Mouse (Mus musculus) bone marrow macrophage, adult 2 months (primary cell): ENCODE data around the gene Gjd3. TPM values are rescaled to one million over a fixed set of nuclear protein-coding genes. Genes with fewer than 3 reads are reported as not detected.

Experiments
- H3K27ac ChIP-seq: 2 replicates; pipeline ENCODE4 v1.5.1; 2012; ENCODE audit warnings: low read depth, low read length; ENCODE audit not compliant: insufficient read depth
- H3K4me1 ChIP-seq: 2 replicates; pipeline ENCODE4 v1.6.1; 2012; ENCODE audit warnings: low read length; ENCODE audit not compliant: control insufficient read depth, insufficient read depth
- H3K4me3 ChIP-seq: 2 replicates; pipeline ENCODE4 v1.5.1; 2012; ENCODE audit warnings: mild to moderate bottlenecking, low read length, moderate library complexity; ENCODE audit not compliant: insufficient read depth
- CTCF ChIP-seq: IDR thresholded peaks from 2 replicates; pipeline ENCODE4 v1.5.1; 2012; ENCODE audit warnings: low read depth, mild to moderate bottlenecking, low read length, moderate library complexity
- POLR2A ChIP-seq: IDR thresholded peaks from 2 replicates; pipeline ENCODE4 v1.6.1; 2012; ENCODE audit warnings: mild to moderate bottlenecking, low read depth, low read length, borderline replicate concordance
- polyA plus RNA-seq: library from polyadenylated mRNA; stranded (reverse); fragments of >200 nt; gene quantifications from 2 replicates; pipeline ENCODE4 v1.2.4, GENCODE M21; 2012; ENCODE audit not compliant: missing spikeins, insufficient read depth, insufficient read length

The Gjd3 gene
- polyA plus RNA-seq, 1 experiment, result not detected

GRCm38 (mm10) chr11:98941341-98941825, 41.4 kb downstream of the Gjd3 start:
- TF ChIP-seq CTCF (no peak), POLR2A (no peak)
- Histone ChIP-seq H3K4me1 (peaks cover 63% of the 10 kb centered on the region), H3K27ac (peak overlapping the region; percentile 95), H3K4me3 (peak overlapping the region; percentile 58)

GRCm38 (mm10) chr11:98940776-98941175, 42.0 kb downstream of the Gjd3 start:
- Histone ChIP-seq H3K4me3 (peak overlapping the region; percentile 58), H3K27ac (peak overlapping the region; percentile 95), H3K4me1 (peaks cover 58% of the 10 kb centered on the region)
- TF ChIP-seq POLR2A, result no peak
- TF ChIP-seq CTCF, result no peak

- Histone ChIP-seq H3K4me3 (no peak overlapping the region), H3K4me1 (peaks cover 51% of the 10 kb centered on the region), H3K27ac (no peak overlapping the region)
- TF ChIP-seq POLR2A (no peak), CTCF (no peak)
Measured at GRCm38 (mm10) chr11:98939953-98940641, 42.7 kb downstream of the Gjd3 start.

GRCm38 (mm10) chr11:98939084-98939952, 43.5 kb downstream of the Gjd3 start:
- peak overlapping the region; percentile 78 for H3K4me3 ChIP-seq
- peaks cover 47% of the 10 kb centered on the region for H3K4me1 ChIP-seq
- TF ChIP-seq CTCF (no peak), POLR2A (no peak)
- H3K27ac ChIP-seq, result no peak overlapping the region

- peaks cover 45% of the 10 kb centered on the region for H3K4me1 ChIP-seq
- peak overlapping the region; percentile 78 for H3K4me3 ChIP-seq
- TF ChIP-seq CTCF, result no peak
- TF ChIP-seq POLR2A, result no peak
- no peak overlapping the region for H3K27ac ChIP-seq
Measured at GRCm38 (mm10) chr11:98938701-98939083, 44.1 kb downstream of the Gjd3 start.

- H3K4me3 ChIP-seq, result peak overlapping the region; percentile 78
- no peak for TF ChIP-seq CTCF
- TF ChIP-seq POLR2A, result no peak
- H3K27ac ChIP-seq, result peak overlapping the region; percentile 73
- H3K4me1 ChIP-seq, result peaks cover 47% of the 10 kb centered on the region
Measured at GRCm38 (mm10) chr11:98937914-98938694, 44.7 kb downstream of the Gjd3 start.

GRCm38 (mm10) chr11:98937410-98937913, 45.4 kb downstream of the Gjd3 start:
- Histone ChIP-seq H3K4me1 (peaks cover 45% of the 10 kb centered on the region), H3K27ac (peak overlapping the region; percentile 73), H3K4me3 (peak overlapping the region; percentile 78)
- TF ChIP-seq POLR2A (no peak), CTCF (no peak)

- TF ChIP-seq POLR2A (no peak), CTCF (no peak)
- Histone ChIP-seq H3K4me1 (peaks cover 46% of the 10 kb centered on the region), H3K4me3 (peak overlapping the region; percentile 74), H3K27ac (no peak overlapping the region)
Measured at GRCm38 (mm10) chr11:98936606-98937409, 46.0 kb downstream of the Gjd3 start.
